Mouse (Mus musculus) limb, embryonic 12.5 days (tissue): ENCODE data around the gene Gm9745. TPM values are rescaled to one million over a fixed set of nuclear protein-coding genes. Genes with fewer than 3 reads are reported as not detected.
"Not testable (repeated sequence)": the region's sequence is repeated elsewhere in the genome, so short reads cannot be mapped to it uniquely, and the experiment has no call there.

Experiments used
- ATAC-seq: fragments of 200-750 bp; cut with Nextera tagmentation; 2 replicates; pipeline ENCODE4 v1.8.0; 2017; ENCODE audit warnings: low read depth, moderate TSS enrichment; ENCODE audit not compliant: insufficient number of reproducible peaks, insufficient read depth, low FRiP score, low TSS enrichment
- H3K27ac ChIP-seq: fragments of 300-500 bp; sonication (generic); 2 replicates; pipeline ENCODE4 v1.5.1; 2016; ENCODE audit warnings: mild to moderate bottlenecking, moderate library complexity
- H3K27me3 ChIP-seq: fragments of 300-500 bp; sonication (generic); 2 replicates; pipeline ENCODE4 v1.6.1; 2016; ENCODE audit warnings: mild to moderate bottlenecking, moderate library complexity
- H3K36me3 ChIP-seq: fragments of 300-500 bp; sonication (generic); 2 replicates; pipeline ENCODE4 v1.6.1; 2016; ENCODE audit warnings: mild to moderate bottlenecking, moderate library complexity
- H3K4me1 ChIP-seq: fragments of 300-500 bp; sonication (generic); replicated peaks from 2 replicates; pipeline ENCODE4 v1.6.1; 2016
- H3K4me2 ChIP-seq: fragments of 300-500 bp; sonication (generic); 2 replicates; pipeline ENCODE4 v1.6.1; 2016; ENCODE audit warnings: mild to moderate bottlenecking, moderate library complexity
- H3K4me3 ChIP-seq: fragments of 300-500 bp; sonication (generic); replicated peaks from 2 replicates; pipeline ENCODE4 v1.5.1; 2016; ENCODE audit warnings: mild to moderate bottlenecking
- H3K9ac ChIP-seq: fragments of 300-500 bp; sonication (generic); replicated peaks from 2 replicates; pipeline ENCODE4 v1.6.1; 2016; ENCODE audit warnings: mild to moderate bottlenecking, moderate library complexity
- H3K9me3 ChIP-seq: fragments of 300-500 bp; sonication (generic); 2 replicates; pipeline ENCODE4 v1.6.1; 2016; ENCODE audit warnings: mild to moderate bottlenecking, moderate library complexity
- WGBS: fragments of 180-500 bp; shearing (Covaris S2); methylation state at CpG from one replicate; pipeline ENCODE4 v1.1.7; 2016; 5-methylcytosine and 5-hydroxymethylcytosine counted together
- polyA plus RNA-seq: library from polyadenylated mRNA; unstranded; fragments of >200 nt; fragmentation: Nextera tagmentation; extraction: Ambion mirVana; gene quantifications from 2 replicates; pipeline ENCODE4 v1.2.1, GENCODE M21; 2016

Gm9745 gene
- polyA plus RNA-seq, 1 experiment from 2014 or later, result not detected

DNA sequence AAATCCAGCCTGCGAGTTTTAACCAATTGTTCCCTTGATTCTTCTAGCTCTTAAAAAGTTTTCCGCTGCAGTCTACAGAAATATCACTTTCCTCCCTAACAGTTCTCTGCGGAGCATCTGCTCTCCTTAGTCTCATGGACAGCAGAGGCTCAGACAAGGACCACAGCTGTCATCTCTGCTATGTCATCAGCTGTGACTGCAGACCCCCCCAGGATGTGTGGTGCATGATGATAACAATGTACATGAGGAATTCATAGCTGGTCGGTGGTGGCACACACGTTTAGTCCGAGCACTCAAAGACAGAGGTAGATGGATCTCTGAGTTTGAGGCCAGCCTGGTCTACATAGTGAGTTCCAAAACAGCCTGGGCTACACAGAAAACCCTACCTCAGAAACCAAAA lies 11.5 kb upstream of the Gm9745 start:
- not testable (repeated sequence) for H3K4me1 ChIP-seq, ATAC-seq
- 95% methylated on average over 5 of the region's 6 CpGs for WGBS

DNA sequence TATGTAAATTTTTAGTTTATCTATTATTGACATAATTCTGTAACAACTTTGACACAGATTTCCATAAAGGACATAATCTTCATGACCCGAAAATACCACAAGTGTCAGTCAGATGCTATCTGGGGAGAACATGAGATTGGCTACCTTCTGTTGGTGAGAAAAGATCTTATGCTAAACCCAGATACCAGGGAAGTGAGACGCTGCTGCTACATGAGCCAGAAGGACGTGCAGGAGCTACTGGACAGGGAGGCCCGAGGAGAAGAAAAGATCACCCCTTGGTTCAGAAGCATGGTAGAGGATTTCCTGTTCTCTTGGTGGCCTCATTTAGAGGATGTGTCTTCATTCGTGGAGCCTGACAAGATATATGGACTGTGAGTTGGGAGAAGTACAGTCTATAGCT lies 11.0 kb upstream of the Gm9745 start:
- not testable (repeated sequence) for H3K9ac ChIP-seq, H3K27me3 ChIP-seq, H3K4me3 ChIP-seq, H3K9me3 ChIP-seq, H3K4me2 ChIP-seq, H3K4me1 ChIP-seq, H3K27ac ChIP-seq, H3K36me3 ChIP-seq, ATAC-seq
- 33% methylated on average over 1 of the region's 5 CpGs for WGBS

More for the DNA sequence above, 11.5 kb upstream of the Gm9745 start:
- H3K9ac ChIP-seq, H3K27ac ChIP-seq, H3K9me3 ChIP-seq, H3K4me3 ChIP-seq, H3K4me2 ChIP-seq, H3K27me3 ChIP-seq, H3K36me3 ChIP-seq: not testable (repeated sequence)

DNA sequence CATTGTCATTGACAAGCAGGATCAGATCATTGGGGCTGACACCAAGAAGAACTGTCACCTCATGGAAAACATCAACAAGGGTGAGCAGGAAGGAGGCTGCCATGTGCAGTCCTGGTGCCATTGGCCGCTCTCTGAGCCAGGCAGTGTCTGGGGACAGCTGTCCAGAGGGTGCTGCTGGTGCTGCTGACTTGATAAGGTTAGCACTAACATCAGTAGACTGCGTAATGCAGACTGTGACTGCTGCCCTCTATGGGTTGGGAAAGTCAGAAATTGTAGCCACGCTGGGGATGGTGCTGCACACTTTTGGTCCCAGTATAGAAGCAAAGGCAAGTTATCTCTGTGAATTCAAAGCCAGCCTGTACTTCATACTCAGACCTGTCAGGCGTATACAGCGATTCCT lies 8.8 kb upstream of the Gm9745 start:
- not testable (repeated sequence) for H3K4me2 ChIP-seq, H3K9me3 ChIP-seq, H3K4me1 ChIP-seq, H3K27me3 ChIP-seq, H3K27ac ChIP-seq, H3K4me3 ChIP-seq, ATAC-seq, H3K36me3 ChIP-seq, H3K9ac ChIP-seq
- WGBS, result no CpG with 5 or more reads among the region's 5 CpGs

DNA sequence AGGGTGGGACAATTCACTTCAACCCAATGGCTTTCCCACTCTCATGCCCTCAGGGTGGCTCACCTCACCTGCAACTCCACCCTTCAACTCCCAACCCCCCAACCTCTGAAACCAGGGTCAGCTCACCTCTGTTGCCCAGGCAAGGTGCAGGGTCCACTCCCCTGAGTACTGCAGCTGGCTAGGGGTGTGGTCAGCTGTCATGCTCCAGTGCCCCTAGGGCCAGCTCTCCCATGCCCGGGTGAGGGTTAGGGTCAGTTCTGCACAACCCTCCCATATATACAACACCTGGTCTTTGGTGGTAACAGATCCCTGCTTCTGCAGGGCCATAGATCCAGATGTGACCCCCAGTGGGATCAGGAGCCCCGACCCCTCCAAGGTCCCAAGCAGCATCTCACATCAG lies 7.1 kb upstream of the Gm9745 start:
- H3K4me3 ChIP-seq, H3K27ac ChIP-seq, H3K4me1 ChIP-seq, H3K9me3 ChIP-seq, H3K4me2 ChIP-seq, ATAC-seq, H3K36me3 ChIP-seq, H3K9ac ChIP-seq, H3K27me3 ChIP-seq: not testable (repeated sequence)
- 91% methylated on average over 2 of the region's 2 CpGs for WGBS

GRCm38 (mm10) chr13:8952563-8952962 lies 4.5 kb upstream of the Gm9745 start, which contains the start of gene Idi2:
Idi2 (plus strand) TSS chr13:8952863.
- not testable (repeated sequence) for H3K9ac ChIP-seq, H3K27ac ChIP-seq, ATAC-seq, H3K4me3 ChIP-seq, H3K4me1 ChIP-seq, H3K4me2 ChIP-seq, H3K27me3 ChIP-seq, H3K36me3 ChIP-seq, H3K9me3 ChIP-seq

DNA sequence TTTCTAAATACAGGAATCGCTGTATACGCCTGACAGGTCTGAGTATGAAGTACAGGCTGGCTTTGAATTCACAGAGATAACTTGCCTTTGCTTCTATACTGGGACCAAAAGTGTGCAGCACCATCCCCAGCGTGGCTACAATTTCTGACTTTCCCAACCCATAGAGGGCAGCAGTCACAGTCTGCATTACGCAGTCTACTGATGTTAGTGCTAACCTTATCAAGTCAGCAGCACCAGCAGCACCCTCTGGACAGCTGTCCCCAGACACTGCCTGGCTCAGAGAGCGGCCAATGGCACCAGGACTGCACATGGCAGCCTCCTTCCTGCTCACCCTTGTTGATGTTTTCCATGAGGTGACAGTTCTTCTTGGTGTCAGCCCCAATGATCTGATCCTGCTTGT lies 4.2 kb downstream of the Gm9745 start:
- H3K36me3 ChIP-seq, H3K4me1 ChIP-seq, H3K4me3 ChIP-seq, ATAC-seq, H3K27ac ChIP-seq, H3K9ac ChIP-seq, H3K9me3 ChIP-seq, H3K4me2 ChIP-seq, H3K27me3 ChIP-seq: not testable (repeated sequence)
- no CpG with 5 or more reads among the region's 5 CpGs for WGBS

DNA sequence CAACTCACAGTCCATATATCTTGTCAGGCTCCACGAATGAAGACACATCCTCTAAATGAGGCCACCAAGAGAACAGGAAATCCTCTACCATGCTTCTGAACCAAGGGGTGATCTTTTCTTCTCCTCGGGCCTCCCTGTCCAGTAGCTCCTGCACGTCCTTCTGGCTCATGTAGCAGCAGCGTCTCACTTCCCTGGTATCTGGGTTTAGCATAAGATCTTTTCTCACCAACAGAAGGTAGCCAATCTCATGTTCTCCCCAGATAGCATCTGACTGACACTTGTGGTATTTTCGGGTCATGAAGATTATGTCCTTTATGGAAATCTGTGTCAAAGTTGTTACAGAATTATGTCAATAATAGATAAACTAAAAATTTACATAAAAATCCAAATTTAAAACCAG lies 6.3 kb downstream of the Gm9745 start:
- not testable (repeated sequence) for H3K4me2 ChIP-seq, H3K4me1 ChIP-seq, H3K9me3 ChIP-seq, H3K4me3 ChIP-seq, ATAC-seq, H3K27me3 ChIP-seq, H3K27ac ChIP-seq, H3K9ac ChIP-seq, H3K36me3 ChIP-seq
- WGBS, result 69% methylated on average over 1 of the region's 5 CpGs

DNA sequence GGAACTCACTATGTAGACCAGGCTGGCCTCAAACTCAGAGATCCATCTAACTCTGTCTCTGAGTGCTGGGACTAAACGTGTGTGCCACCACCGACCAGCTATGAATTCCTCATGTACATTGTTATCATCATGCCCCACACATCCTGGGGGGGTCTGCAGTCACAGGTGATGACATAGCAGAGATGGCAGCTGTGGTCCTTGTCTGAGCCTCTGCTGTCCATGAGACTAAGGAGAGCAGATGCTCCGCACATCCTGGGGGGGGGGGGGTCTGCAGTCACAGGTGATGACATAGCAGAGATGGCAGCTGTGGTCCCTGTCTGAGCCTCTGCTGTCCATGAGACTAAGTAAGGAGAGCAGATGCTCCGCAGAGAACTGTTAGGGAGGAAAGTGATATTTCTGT lies 6.9 kb downstream of the Gm9745 start:
- H3K9me3 ChIP-seq, H3K4me1 ChIP-seq, H3K27me3 ChIP-seq, H3K4me3 ChIP-seq, H3K9ac ChIP-seq, ATAC-seq, H3K27ac ChIP-seq, H3K36me3 ChIP-seq, H3K4me2 ChIP-seq: not testable (repeated sequence)
- 85% methylated on average over 4 of the region's 4 CpGs for WGBS

- H3K36me3 ChIP-seq, H3K9ac ChIP-seq, H3K4me3 ChIP-seq, H3K27ac ChIP-seq, H3K4me2 ChIP-seq, H3K9me3 ChIP-seq, ATAC-seq, H3K4me1 ChIP-seq, H3K27me3 ChIP-seq: not testable (repeated sequence)
- 76% methylated on average over 6 of the region's 6 CpGs for WGBS
These were observed 10.4 kb downstream of the Gm9745 start for GRCm38 (mm10) chr13:8937611-8938140.

DNA sequence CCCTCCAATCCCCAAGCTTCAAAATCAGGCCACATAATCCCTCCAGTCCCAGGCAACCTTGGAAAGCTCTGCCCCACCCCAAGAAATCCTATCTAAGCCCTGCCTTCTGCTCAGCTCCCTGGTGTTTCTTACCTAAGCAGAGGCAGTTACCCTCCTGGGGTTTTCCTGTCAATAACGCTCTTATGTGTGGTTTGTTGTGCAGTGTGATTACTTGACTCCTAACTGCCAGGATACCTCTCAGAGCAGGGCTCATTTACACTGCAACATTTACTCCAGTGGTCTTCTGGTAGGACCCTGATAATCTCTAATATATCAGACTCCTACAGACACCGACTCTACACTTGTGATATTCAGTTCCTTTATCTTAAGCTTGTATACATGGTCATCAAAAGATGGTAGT lies 14.5 kb downstream of the Gm9745 start:
- no peaks in the 10 kb centered on the region for H3K36me3 ChIP-seq
- H3K4me1 ChIP-seq, result no peaks in the 10 kb centered on the region
- H3K9me3 ChIP-seq, result no peaks in the 10 kb centered on the region
- H3K9ac ChIP-seq, result no peak overlapping the region
- H3K27me3 ChIP-seq, result no peaks in the 10 kb centered on the region
- no peak for ATAC-seq
- no peak overlapping the region for H3K4me2 ChIP-seq
- 59% methylated on average over 2 of the region's 2 CpGs for WGBS
- H3K4me3 ChIP-seq, result no peak overlapping the region
- H3K27ac ChIP-seq, result no peak overlapping the region

- not testable (repeated sequence) for H3K4me1 ChIP-seq, H3K27me3 ChIP-seq, H3K27ac ChIP-seq, H3K9me3 ChIP-seq, H3K9ac ChIP-seq, H3K36me3 ChIP-seq, H3K4me3 ChIP-seq, ATAC-seq, H3K4me2 ChIP-seq
- WGBS, result 89% methylated on average over 8 of the region's 8 CpGs
These were observed 34.1 kb downstream of the Gm9745 start for GRCm38 (mm10) chr13:8913890-8914289.

GRCm38 (mm10) chr13:8905986-8906385 lies 42.0 kb downstream of the Gm9745 start:
- H3K4me1 ChIP-seq, H3K9ac ChIP-seq, H3K4me2 ChIP-seq, H3K27ac ChIP-seq, H3K36me3 ChIP-seq, H3K4me3 ChIP-seq, ATAC-seq, H3K27me3 ChIP-seq: not testable (repeated sequence)
- 71% methylated on average over 2 of the region's 2 CpGs for WGBS
- H3K9me3 ChIP-seq, result peaks cover 14% of the 10 kb centered on the region; the same call in 1 of the 2 replicates
